Mouse (Mus musculus) urinary bladder, postnatal 14 days (tissue): ENCODE results near the gene Hist1h2bg.
"Not testable (repeated sequence)": the region's sequence is repeated elsewhere in the genome, so short reads cannot be mapped to it uniquely, and the experiment has no call there.

Experiments
- DNase-seq: peaks from one replicate; pipeline ENCODE4 v3.0.0; 2021; ENCODE audit warnings: low spot score

Hist1h2bg gene

DNA sequence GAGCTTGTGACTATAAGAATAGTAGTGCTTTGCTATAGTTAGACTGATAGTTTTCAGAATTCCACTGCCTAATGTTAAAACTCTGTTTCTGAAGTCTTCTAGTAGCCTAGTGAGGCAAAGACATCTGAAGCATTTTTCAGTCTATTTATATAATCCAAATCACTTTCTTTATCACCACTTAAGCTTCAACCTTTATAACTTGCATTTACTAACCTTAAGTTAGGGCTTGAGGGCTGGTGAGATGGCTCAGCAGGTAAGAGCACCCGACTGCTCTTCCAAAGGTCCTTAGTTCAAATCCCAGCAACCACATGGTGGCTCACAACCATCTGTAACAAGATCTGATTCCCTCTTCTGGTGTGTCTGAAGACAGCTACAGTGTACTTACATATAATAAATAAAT is 31.4 kb upstream of the Hist1h2bg start:
- DNase-seq: not testable (repeated sequence)

- no peak for DNase-seq
Observed at GRCm38 (mm10) chr13:23541497-23541896, 29.7 kb upstream of the Hist1h2bg start.

DNA sequence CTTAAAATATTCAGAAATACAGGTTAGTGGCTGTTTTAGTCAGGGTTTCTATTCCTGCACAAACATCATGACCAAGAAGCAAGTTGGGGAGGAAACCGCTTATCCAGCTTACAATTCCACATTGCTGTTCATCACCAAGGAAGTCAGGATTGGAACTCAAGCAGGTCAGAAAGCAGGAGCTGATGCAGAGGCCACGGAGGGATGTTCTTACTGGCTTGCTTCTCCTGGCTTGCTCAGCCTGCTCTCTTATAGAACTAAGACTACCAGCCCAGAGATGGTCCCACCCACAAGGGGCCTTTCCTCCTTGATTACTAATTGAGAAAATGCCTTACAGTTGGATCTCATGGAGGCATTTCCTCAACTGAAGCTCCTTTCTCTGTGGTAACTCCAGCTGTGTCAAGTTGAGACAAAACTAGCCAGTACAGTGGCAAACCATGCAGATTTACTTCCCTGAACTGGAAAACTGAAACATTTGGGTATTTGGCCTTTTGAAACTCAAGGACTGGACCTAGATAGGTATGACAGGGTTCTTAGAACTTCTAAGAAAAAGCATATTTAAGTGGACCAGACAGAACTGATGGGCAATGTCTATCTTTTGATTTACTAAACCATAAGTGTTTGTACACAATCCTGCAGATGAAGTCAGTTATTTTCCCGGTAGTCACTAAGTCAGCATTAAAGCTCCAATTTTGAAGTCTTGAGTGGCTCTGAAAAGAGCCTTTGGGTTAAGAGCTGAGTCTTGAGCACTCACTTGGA is 28.8 kb upstream of the Hist1h2bg start:
- DNase-seq: not testable (repeated sequence)

DNA sequence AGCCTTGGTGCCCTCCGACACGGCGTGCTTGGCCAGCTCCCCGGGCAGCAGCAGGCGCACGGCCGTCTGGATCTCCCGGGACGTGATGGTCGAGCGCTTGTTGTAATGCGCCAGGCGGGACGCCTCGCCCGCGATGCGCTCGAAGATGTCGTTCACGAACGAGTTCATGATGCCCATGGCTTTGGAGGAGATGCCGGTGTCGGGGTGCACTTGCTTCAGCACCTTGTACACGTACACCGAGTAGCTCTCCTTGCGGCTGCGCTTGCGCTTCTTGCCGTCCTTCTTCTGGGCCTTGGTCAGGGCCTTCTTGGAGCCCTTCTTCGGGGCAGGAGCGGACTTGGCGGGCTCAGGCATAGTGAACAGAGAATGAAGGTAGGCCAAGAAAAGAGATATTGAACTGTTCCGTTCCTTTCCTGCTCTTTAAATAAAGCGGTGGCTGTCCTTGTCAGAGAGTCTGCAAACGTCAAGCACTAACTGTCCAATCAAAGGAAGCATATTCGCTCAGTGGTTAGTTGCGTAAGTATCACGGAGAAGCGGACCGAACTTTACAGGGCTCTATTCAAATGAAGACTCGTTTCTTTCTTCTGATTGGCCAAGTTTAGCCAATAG is 28.1 kb upstream of the Hist1h2bg start, which contains the start of gene Hist1h2bh:
Gene Hist1h2bh, minus strand, starts transcription at position 394 of the 609 bp plus-strand sequence.
- peak; percentile 59 for DNase-seq

DNA sequence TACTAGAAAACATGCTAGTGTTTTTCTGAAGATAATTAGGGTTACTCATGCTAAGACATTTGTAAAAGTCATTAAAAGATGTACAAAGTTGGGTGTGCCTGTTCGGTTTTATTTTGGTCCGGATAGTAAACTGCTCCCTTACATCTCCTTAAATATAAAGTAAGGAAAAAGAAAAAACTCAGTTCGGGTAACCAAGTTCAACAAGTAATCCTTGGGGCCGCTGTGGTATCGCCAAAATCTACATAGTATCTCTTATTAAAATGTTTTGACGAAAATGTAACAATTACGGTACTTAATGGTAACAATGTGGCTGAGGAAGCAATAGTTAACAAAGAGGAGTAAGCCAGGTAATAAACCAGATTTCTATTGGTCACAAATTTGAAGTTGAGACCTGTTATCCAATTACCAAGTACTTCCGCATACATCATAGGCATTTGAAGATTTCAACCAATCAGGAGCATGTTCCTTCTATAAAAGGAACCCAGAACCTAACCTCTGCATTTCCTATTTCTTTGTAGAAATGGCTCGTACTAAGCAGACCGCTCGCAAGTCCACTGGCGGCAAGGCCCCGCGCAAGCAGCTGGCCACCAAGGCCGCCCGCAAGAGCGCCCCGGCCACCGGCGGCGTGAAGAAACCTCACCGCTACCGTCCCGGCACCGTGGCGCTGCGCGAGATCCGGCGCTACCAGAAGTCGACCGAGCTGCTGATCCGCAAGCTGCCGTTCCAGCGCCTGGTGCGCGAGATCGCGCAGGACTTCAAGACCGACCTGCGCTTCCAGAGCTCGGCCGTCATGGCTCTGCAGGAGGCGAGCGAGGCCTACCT is 27.0 kb upstream of the Hist1h2bg start, which contains the start of gene Hist1h3f:
Gene Hist1h3f, plus strand, starts transcription at position 88 of the 822 bp plus-strand sequence.
- peak; percentile 62 for DNase-seq

GRCm38 (mm10) chr13:23544787-23545120 is 26.4 kb upstream of the Hist1h2bg start:
- not testable (repeated sequence) for DNase-seq

- DNase-seq: no peak
Observed at GRCm38 (mm10) chr13:23546694-23547093, 24.5 kb upstream of the Hist1h2bg start.

GRCm38 (mm10) chr13:23550761-23551145 is 20.4 kb upstream of the Hist1h2bg start:
- DNase-seq: no peak

DNA sequence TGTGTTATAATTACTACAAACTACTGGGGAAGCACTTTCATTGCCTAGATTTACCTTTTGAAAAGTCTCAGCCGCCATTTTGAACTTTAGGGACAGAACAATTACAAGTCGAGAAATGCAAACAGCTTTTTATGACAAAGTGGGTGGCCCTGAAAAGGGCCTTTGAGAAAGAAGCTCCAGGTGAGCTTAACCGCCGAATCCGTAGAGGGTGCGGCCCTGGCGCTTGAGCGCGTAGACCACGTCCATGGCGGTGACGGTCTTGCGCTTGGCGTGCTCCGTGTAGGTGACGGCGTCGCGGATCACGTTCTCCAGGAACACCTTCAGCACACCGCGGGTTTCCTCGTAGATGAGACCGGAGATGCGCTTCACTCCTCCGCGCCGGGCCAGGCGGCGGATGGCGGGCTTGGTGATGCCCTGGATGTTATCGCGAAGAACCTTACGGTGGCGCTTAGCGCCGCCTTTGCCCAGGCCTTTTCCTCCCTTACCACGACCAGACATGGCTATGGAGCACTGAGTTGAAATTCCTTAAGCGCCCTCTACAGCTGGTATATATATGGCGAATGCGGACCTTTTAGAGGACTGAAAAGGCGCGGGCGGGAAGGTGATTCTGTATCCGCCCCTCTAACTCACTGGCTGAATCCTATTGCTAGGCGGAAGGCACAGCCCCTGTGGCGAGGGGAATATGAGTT is 19.9 kb upstream of the Hist1h2bg start, which contains the start of gene Hist1h4f:
Gene Hist1h4f, minus strand, starts transcription at position 503 of the 689 bp plus-strand sequence.
- DNase-seq: peak; percentile 89

- DNase-seq: no peak
Observed at GRCm38 (mm10) chr13:23551931-23552914, 19.0 kb upstream of the Hist1h2bg start.

- DNase-seq: no peak
Observed at GRCm38 (mm10) chr13:23552962-23553361, 18.2 kb upstream of the Hist1h2bg start, which contains the start of gene Hist1h1d. TSS of gene Hist1h1d (plus strand) at chr13:23553262.

DNA sequence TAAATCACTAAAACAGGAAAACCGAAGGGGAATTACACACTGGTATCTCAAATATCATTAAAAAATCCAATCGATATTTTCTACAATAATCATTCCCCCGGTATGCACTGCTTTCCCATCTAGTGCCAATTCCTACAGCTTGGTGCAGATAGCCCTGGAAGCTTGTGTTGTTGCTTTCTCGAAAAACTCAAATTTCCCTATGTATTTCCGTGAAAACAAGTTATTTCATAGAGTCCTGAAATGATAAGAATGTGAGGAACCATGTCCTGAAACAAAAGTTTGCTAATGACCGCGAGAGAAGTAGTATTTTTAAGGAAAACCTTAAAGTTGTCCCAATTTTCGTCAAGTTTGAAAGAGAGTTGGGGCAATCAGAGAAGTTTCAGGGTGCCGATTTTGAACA is 16.8 kb upstream of the Hist1h2bg start:
- no peak for DNase-seq

DNA sequence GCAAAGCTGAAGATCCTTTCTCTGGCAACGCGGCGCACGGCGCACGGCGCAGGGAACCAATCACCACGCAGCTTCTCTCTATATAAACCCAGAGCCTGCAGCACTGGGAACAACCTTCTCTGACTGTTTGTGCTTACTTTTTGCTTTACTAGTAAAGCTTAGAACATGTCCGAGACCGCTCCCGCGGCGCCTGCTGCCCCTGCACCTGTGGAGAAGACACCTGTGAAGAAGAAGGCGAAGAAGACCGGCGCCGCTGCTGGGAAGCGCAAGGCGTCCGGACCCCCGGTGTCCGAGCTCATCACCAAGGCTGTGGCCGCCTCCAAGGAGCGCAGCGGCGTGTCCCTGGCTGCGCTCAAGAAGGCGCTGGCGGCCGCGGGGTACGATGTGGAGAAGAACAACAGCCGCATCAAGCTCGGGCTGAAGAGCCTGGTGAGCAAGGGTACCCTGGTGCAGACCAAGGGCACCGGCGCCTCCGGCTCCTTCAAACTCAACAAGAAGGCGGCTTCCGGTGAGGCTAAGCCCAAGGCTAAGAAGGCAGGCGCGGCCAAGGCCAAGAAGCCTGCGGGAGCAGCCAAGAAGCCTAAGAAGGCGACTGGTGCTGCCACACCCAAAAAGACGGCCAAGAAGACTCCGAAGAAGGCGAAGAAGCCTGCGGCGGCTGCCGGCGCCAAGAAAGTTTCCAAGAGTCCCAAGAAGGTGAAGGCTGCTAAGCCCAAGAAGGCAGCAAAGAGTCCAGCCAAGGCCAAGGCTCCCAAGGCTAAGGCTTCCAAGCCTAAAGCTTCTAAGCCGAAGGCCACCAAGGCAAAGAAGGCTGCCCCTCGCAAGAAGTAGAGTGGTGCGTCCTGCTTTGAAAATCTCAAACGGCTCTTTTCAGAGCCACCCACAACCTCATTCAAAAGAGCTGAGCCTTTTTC is 16.0 kb upstream of the Hist1h2bg start:
- peak; percentile 80 for DNase-seq

DNA sequence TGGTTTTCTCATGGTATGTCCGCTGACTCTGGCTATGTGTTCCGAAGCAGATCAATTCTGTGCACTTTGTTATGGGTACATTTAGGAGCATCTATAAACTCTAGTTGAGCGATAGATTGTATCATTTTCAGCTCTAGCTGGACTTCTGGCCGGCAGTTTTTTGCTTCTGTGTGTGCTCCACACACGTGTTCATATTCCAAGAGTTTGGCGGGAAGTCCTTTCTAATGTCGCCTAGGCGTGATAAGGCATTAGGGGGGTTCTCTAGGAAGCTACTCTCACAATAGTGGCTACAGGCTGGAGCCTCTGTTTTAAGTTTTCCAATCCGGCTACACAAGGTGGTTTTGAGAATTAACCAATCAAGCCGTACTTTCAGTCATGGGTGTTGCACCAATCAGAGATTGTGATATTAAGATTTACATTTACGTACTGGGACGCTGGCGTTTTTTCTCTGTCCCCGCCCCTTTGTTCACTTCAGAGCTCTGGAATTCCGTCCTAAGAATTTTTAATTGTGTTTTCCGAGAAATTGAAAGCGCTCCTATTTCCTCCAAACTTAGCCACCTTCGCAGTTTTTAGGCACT is 15.3 kb upstream of the Hist1h2bg start:
- peak; percentile 64 for DNase-seq

DNA sequence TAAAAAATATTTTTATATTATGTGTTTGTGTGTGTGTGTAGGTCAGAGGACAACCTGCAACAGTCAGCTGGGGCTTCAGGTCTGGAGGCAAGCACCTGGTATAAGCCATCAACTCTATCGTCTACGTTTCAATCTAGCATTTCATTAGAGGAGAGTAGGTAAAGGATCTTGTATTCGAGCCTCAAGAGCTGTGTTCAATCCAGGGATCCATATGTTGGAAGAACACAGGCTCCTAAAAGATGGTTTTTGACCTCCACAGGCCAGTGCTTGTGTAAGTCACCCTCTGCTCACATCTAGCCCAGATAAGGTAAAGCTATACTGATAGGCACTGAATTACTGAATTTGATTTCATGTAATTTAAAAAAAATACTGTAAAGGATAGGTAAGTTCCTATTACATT is 14.3 kb upstream of the Hist1h2bg start:
- no peak for DNase-seq

DNA sequence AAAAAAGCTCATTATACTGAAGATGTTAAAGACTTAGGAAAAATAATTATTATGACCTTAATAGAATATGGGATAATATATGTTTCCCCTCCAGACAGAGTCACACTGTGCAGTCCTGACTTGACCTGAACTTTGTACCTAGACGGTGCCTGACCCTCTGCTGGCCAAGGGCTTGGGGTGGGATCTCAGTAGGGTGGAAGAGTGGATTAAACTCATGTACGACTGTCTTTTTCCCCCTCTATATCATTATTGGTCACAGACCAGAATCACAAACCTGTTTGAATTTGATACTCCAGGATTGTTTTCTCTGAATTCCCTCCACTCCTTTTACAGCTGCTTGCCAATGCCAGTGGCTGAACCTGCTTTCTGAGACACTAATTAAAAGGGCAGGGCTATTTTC is 10.5 kb upstream of the Hist1h2bg start:
- DNase-seq: not testable (repeated sequence)

GRCm38 (mm10) chr13:23561531-23561882 is 9.7 kb upstream of the Hist1h2bg start:
- not testable (repeated sequence) for DNase-seq

DNA sequence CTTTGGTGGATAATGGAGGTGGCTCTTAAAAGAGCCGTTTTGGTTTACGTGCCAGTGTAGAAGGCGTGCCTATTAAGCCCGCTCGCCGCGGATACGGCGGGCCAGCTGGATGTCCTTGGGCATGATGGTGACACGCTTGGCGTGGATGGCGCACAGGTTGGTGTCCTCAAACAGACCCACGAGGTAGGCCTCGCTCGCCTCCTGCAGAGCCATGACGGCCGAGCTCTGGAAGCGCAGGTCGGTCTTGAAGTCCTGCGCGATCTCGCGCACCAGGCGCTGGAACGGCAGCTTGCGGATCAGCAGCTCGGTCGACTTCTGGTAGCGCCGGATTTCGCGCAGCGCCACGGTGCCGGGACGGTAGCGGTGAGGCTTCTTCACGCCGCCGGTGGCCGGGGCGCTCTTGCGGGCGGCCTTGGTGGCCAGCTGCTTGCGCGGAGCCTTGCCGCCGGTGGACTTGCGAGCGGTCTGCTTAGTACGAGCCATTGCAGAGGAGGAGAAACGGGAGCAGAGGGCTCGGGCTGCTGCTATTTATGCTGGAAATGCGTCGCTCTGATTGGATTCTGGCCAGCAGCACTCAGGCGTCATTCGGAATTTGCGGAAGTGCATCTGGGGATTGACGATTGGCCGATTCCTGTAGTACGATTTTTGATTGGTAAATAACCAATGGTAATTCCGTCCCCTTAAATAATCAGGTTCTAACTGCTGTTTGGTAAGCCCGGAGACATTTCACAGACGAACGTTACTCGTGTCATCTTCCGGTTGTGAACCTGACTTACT is 9.1 kb upstream of the Hist1h2bg start, which contains the start of gene Hist1h3e:
Gene Hist1h3e, minus strand, starts transcription at position 487 of the 777 bp plus-strand sequence.
- peak; percentile 94 for DNase-seq
